Mouse (Mus musculus) C2C12 (cell line): Measurements from ENCODE around the gene Ldhc. TPM values are rescaled to one million over a fixed set of nuclear protein-coding genes. Genes with fewer than 3 reads are reported as not detected.

ENCODE experiments used
- H3K27me3 ChIP-seq: one replicate; pipeline ENCODE4 v1.6.1; 2011; ENCODE audit not compliant: control insufficient read depth, insufficient read depth, insufficient read length
- H3K36me3 ChIP-seq: one replicate; pipeline ENCODE4 v1.6.1; 2011; ENCODE audit not compliant: control insufficient read depth, insufficient read depth
- H3K4me3 ChIP-seq: one replicate; pipeline ENCODE4 v1.5.1; 2011; ENCODE audit warnings: mild to moderate bottlenecking, control low read depth; ENCODE audit not compliant: poor library complexity, insufficient read depth, severe bottlenecking
- H3K79me2 ChIP-seq: one replicate; pipeline ENCODE4 v1.6.1; 2011; ENCODE audit not compliant: control insufficient read depth, insufficient read depth
- H3K79me3 ChIP-seq: one replicate; pipeline ENCODE4 v1.6.1; 2011; ENCODE audit warnings: low read depth, control low read depth
- H3ac ChIP-seq: one replicate; pipeline ENCODE3; 2011; ENCODE audit warnings: low read depth; ENCODE audit not compliant: control insufficient read depth, insufficient read length
- CEBPB ChIP-seq: IDR thresholded peaks from one replicate; pipeline ENCODE4 v1.6.1; 2011; ENCODE audit warnings: low read depth, mild to moderate bottlenecking, control low read depth, moderate library complexity
- CTCF ChIP-seq: IDR thresholded peaks from one replicate; pipeline ENCODE4 v1.5.1; 2011; ENCODE audit not compliant: control insufficient read depth, insufficient read depth, insufficient read length
- FOSL1 ChIP-seq: IDR thresholded peaks from one replicate; pipeline ENCODE4 v1.8.0; 2011; ENCODE audit warnings: mild to moderate bottlenecking, low read length; ENCODE audit not compliant: poor library complexity, insufficient read depth, severe bottlenecking
- MAX ChIP-seq: IDR thresholded peaks from one replicate; pipeline ENCODE4 v1.6.1; 2011; ENCODE audit warnings: mild to moderate bottlenecking, control low read depth
- MYOD1 ChIP-seq: IDR thresholded peaks from one replicate; pipeline ENCODE4 v1.6.1; 2011; ENCODE audit warnings: low read depth; ENCODE audit not compliant: control insufficient read depth, insufficient read length
- MYOG ChIP-seq: IDR thresholded peaks from one replicate; pipeline ENCODE4 v1.6.1; 2011; ENCODE audit not compliant: control insufficient read depth, insufficient read length; ENCODE audit errors: extremely low read depth
- USF1 ChIP-seq: IDR thresholded peaks from one replicate; pipeline ENCODE4 v1.6.1; 2011; ENCODE audit warnings: low read depth, mild to moderate bottlenecking, control low read depth, moderate library complexity
- polyA plus RNA-seq: library from polyadenylated mRNA; unstranded; fragments of >200 nt; fragmentation: generic; extraction: Trizol; gene quantifications from one replicate; pipeline ENCODE4 v1.2.1, GENCODE M21; 2012; ENCODE audit warnings: missing spikeins

Ldhc gene
- polyA plus RNA-seq, 1 experiment, result not detected

DNA sequence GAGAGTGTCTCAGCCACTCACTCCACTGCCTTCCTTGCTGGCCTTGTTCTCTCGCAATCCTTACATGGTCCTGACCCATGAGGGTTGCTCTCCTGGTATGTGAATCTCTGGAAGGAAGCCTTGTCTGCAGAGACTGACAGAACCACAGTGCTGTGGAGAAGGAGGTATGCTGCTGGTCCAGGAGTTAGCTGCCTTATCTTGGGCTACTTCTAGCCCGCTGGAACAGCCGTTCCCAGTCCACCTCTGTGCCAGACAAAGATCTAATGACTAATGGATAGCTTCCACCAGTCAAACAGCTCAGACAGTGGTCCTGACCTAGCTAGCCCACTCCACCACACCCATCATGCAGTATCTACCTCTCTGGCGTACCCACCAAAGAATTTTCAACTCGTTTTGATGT, 24.6 kb upstream of the Ldhc start:
- Histone ChIP-seq H3ac (no peak overlapping the region), H3K79me3 (no peaks in the 10 kb centered on the region), H3K27me3 (no peaks in the 10 kb centered on the region), H3K36me3 (no peaks in the 10 kb centered on the region), H3K79me2 (no peaks in the 10 kb centered on the region), H3K4me3 (no peak overlapping the region)
- TF ChIP-seq CTCF, result no peak
- TF ChIP-seq USF1, result no peak
- no peak for TF ChIP-seq MYOG
- TF ChIP-seq CEBPB, result no peak
- TF ChIP-seq MAX, result no peak
- TF ChIP-seq MYOD1, result no peak
- no peak for TF ChIP-seq FOSL1

DNA sequence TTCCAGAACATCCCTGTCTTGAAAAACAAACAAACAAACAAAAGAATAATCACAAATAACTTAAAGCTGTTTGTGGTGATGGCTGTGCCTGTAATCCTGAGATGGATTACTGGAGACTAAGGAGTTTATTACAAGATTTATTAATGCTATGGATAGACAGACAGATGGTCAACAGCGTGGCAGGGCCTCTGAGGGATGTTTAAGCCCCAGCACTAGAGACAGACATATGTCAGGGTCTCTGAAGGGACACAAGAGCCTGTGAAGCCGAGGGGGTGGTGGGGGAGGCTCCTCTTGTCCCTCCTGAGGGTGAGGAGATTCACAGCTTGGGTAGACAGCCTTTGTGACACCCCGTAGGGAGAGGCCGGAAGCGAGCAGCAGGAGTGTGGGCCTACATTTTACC, 23.9 kb upstream of the Ldhc start:
- no peak overlapping the region for H3ac ChIP-seq
- no peaks in the 10 kb centered on the region for H3K79me2 ChIP-seq
- H3K4me3 ChIP-seq, result no peak overlapping the region
- no peaks in the 10 kb centered on the region for H3K79me3 ChIP-seq
- no peaks in the 10 kb centered on the region for H3K36me3 ChIP-seq
- H3K27me3 ChIP-seq, result no peaks in the 10 kb centered on the region
- no peak for TF ChIP-seq CEBPB
- no peak for TF ChIP-seq FOSL1

DNA sequence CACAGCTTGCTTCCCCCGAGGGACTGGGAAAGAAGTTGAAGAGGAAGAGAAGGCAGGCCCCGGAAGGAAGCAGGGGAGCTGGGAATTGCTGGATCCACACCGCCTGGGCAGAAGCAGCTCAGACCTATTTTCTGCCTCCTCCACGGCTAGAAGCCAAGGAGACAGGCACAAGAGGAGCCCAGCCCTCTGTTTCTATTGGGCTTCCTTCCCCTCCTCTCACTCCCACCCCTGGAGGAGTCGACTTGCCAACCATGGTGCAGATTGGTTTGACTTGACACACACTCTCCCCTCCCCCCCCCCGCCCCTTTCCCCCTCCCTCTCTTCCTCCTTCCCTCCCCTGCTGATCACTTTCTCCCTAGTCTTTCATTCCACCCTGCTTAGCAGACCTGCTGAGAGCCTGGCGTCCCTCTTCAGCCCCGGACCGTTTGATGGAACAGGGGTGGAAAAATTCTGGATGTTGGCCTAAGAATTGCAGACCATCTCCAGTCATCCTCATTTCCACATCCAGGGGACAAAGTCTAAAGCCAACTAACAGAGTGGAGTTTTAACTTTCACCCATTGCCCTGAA, 22.8 kb upstream of the Ldhc start:
- H3ac ChIP-seq, result no peak overlapping the region
- no peaks in the 10 kb centered on the region for H3K27me3 ChIP-seq
- H3K79me3 ChIP-seq, result no peaks in the 10 kb centered on the region
- TF ChIP-seq USF1, result no peak
- no peak for TF ChIP-seq CEBPB
- no peak for TF ChIP-seq MAX
- H3K79me2 ChIP-seq, result no peaks in the 10 kb centered on the region
- no peaks in the 10 kb centered on the region for H3K36me3 ChIP-seq
- H3K4me3 ChIP-seq, result no peak overlapping the region

DNA sequence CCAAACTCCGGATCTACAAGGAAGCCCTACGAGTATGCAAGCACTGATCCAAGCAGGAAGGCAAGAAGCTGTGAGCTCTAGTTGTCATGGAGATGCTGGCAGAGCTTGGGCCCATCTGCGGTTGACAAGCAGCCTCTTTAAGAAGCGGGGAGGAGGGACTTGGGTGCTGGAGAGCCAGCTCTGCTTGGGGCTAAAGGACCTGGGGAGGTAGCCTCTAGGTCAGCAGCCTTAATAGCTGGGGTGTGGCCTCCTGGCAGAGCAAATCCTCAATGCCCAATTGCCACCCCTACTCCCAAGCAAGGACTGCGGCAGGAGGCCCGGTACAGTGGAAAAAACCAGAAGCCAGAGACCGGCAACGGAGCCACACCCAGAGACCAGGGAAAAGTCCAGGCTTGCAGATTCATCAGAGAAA, 22.1 kb upstream of the Ldhc start:
- Histone ChIP-seq H3ac (no peak overlapping the region), H3K36me3 (no peaks in the 10 kb centered on the region), H3K27me3 (no peaks in the 10 kb centered on the region), H3K4me3 (no peak overlapping the region), H3K79me3 (no peaks in the 10 kb centered on the region), H3K79me2 (no peaks in the 10 kb centered on the region)
- no peak for TF ChIP-seq USF1
- TF ChIP-seq MYOG, result no peak
- TF ChIP-seq MYOD1, result no peak
- no peak for TF ChIP-seq CTCF
- TF ChIP-seq FOSL1, result no peak
- TF ChIP-seq CEBPB, result no peak
- no peak for TF ChIP-seq MAX

DNA sequence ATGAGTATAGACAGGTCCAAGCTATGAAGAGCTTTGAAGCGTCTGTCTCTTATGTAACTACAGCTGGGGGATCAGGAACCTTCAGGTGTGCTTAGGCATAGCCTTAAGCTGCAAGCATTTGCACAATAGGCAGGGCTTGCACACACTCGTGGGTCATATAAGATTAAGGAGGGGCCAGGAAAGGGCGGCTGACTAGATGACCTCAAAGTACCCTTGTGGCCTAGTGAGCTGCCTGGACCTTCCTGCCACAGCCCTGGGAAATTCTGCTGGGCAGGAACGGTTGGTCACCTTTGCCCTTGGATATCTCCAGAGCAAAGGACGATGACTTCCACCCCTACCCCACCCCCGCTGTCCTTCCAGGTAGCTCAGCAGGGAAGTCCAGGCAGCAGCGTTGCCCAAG, 21.6 kb upstream of the Ldhc start:
- Histone ChIP-seq H3K36me3 (no peaks in the 10 kb centered on the region), H3K79me2 (no peaks in the 10 kb centered on the region), H3K79me3 (no peaks in the 10 kb centered on the region), H3ac (no peak overlapping the region), H3K27me3 (no peaks in the 10 kb centered on the region), H3K4me3 (no peak overlapping the region)
- no peak for TF ChIP-seq CTCF
- TF ChIP-seq MYOD1, result no peak
- no peak for TF ChIP-seq USF1
- no peak for TF ChIP-seq CEBPB
- no peak for TF ChIP-seq FOSL1
- TF ChIP-seq MYOG, result no peak
- no peak for TF ChIP-seq MAX

DNA sequence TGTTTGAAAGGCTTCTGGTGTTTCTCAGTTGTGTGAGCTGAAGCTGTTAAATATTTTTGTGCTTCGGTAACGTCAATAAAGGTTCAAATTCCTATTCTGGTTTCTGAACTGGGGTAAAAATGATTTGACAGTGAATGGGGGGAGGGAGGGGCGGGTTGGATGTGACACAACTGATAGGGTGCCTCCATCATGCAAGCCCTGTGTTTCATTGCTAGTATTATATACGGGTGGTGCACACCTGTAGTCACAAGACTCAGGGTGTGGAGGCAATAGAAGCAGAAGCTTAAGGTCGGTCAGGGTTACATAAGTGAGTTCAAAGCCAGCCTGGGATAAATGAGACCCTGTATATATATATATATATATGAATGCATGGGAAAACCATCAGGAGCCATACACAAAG, 21.1 kb upstream of the Ldhc start:
- Histone ChIP-seq H3K79me2 (no peaks in the 10 kb centered on the region), H3K36me3 (no peaks in the 10 kb centered on the region), H3ac (no peak overlapping the region), H3K79me3 (no peaks in the 10 kb centered on the region), H3K4me3 (no peak overlapping the region), H3K27me3 (no peaks in the 10 kb centered on the region)
- TF ChIP-seq CTCF (no peak), MYOD1 (no peak), MYOG (no peak), MAX (no peak), USF1 (no peak), FOSL1 (no peak), CEBPB (no peak)

DNA sequence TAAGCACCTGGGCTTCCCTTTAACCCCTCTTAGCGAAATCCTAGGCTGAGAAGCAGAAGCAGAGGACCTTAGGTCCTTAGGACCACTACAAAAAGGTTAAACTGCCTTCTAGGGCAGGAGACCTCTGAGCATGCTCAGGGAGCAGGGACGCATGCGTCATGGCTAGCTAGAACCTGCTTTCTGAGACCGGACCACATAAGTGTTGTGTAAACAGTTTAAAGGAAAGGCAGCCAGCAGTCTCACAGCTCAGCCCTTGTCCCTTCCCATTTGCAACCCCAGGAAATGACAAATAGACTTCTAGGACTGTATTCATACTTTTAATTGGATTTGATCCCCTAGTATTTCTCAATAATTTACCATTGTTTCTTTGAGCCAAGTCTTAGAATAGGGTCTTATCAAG, 20.7 kb upstream of the Ldhc start:
- no peak for TF ChIP-seq MYOG
- no peak for TF ChIP-seq CEBPB
- TF ChIP-seq CTCF, result no peak
- TF ChIP-seq FOSL1, result no peak
- no peak for TF ChIP-seq USF1
- H3K4me3 ChIP-seq, result no peak overlapping the region

More for the DNA sequence above, 20.7 kb upstream of the Ldhc start:
- no peaks in the 10 kb centered on the region for H3K36me3 ChIP-seq
- no peaks in the 10 kb centered on the region for H3K79me3 ChIP-seq
- peaks cover 3% of the 10 kb centered on the region for H3K79me2 ChIP-seq
- H3K27me3 ChIP-seq, result no peaks in the 10 kb centered on the region
- no peak overlapping the region for H3ac ChIP-seq
